32 mouse cellular contexts compared by ENCODE assay signal in genomic region chr1:43247609-43248008, GRCm38 (mm10). TPM values are rescaled to one million over a fixed set of nuclear protein-coding genes. Genes with fewer than 3 reads are reported as not detected.
A peak's percentile ranks its signal among the peaks of the same experiment; 100 is the strongest.
DNase-seq lines count a peak whose midpoint lies in the region; ATAC-seq and TF ChIP-seq lines count a peak whose summit lies in the region.
"Had no signal": no experiment of that assay in that cellular context is flagged by ENCODE, and none has a peak within 500 bp of the region (broad histone marks: within the 10 kb centered on the region; RNA-seq: fewer than 3 reads in every experiment).

No protein-coding gene starts in this region.

- H3K27me3 ChIP-seq in heart, adult 2 months (ENCODE audit: control insufficient read depth, insufficient read depth, low read length): no peaks in the 10 kb centered on the region
- H3K27me3 ChIP-seq in heart, embryonic 10.5 days (ENCODE audit: insufficient read depth, poor library complexity, severe bottlenecking): no peaks in the 10 kb centered on the region
- H3K27me3 ChIP-seq in heart, embryonic 15.5 days: no peaks in the 10 kb centered on the region
- H3K27me3 ChIP-seq in thymus, adult 2 months (ENCODE audit: control insufficient read depth, insufficient read depth, low read length): no peaks in the 10 kb centered on the region
- H3K27me3 ChIP-seq: liver, embryonic 12.5 days; megakaryocyte, embryonic 14.5 days had no signal

- H3K4me3 ChIP-seq in heart, adult 2 months: no peak overlapping the region
- H3K4me3 ChIP-seq in heart, embryonic 10.5 days: no peak overlapping the region
- H3K4me3 ChIP-seq in heart, embryonic 15.5 days: no peak overlapping the region
- H3K4me3 ChIP-seq in thymus, adult 2 months (ENCODE audit: control insufficient read depth, insufficient read depth, low read length): no peak overlapping the region
- H3K4me3 ChIP-seq: erythroblast, embryonic 14.5 days; gastrocnemius, adult 2 months; layer of hippocampus, adult 2 months; liver, embryonic 12.5 days; megakaryocyte, embryonic 14.5 days had no signal

- TF ChIP-seq EP300 in heart, adult 2 months (IDR thresholded peaks at IDR 0.05; ENCODE audit: insufficient read depth, low read depth, low read length): peak; percentile 91

- DNase-seq in heart, adult 2 months: peak; percentile 30 to 76
- DNase-seq in heart, embryonic 10.5 days (ENCODE audit: low spot score): peak; percentile 94
- peak; percentile 64 for DNase-seq in heart, postnatal 4 days
- DNase-seq in T-cell, adult 2 months (ENCODE audit: low spot score): no peak
- DNase-seq in adrenal gland, postnatal 10 days: no peak
- DNase-seq in thymus, adult 2 months: no peak
- DNase-seq: adrenal gland, postnatal 36 days; cerebellum, adult 18-20 months; cerebellum, postnatal 10 days; gastrocnemius, adult 2 months; gastrocnemius, postnatal 36 days; kidney, adult 11 months; kidney, postnatal 36 days; left cerebral cortex, postnatal 4 days; liver, postnatal 0 days; lung, postnatal 4 days; midbrain, embryonic 14.5 days; right cerebral cortex, adult 18-20 months; right cerebral cortex, postnatal 4 days; thymus, adult 18-20 months; thymus, postnatal 36 days had no signal

- TF ChIP-seq POLR2A in heart, adult 2 months (IDR thresholded peaks at IDR 0.05; ENCODE audit: insufficient read depth, low read depth, low read length): peak; percentile 23; the same call in 1 of the 2 replicates
- no peak for TF ChIP-seq POLR2A in thymus, adult 2 months (IDR thresholded peaks at IDR 0.05; ENCODE audit: control insufficient read depth, extremely low read depth, insufficient read depth, low read length, poor library complexity)

- H3K4me2 ChIP-seq in heart, embryonic 15.5 days: no peak overlapping the region
- H3K4me2 ChIP-seq: hindbrain, embryonic 14.5 days; liver, embryonic 12.5 days had no signal

- TF ChIP-seq CTCF in heart, adult 2 months (IDR thresholded peaks at IDR 0.05): no peak
- no peak for TF ChIP-seq CTCF in thymus, adult 2 months (IDR thresholded peaks at IDR 0.05; ENCODE audit: borderline replicate concordance, control insufficient read depth, extremely low read depth, insufficient read depth, low read length, poor library complexity)

- H3K9me3 ChIP-seq in heart, embryonic 10.5 days: no peaks in the 10 kb centered on the region
- no peaks in the 10 kb centered on the region for H3K9me3 ChIP-seq in heart, embryonic 15.5 days (replicated peaks)
- H3K9me3 ChIP-seq: liver, embryonic 12.5 days had no signal

- intact Hi-C loops in heart, adult 2 months (cut with DNase I): no loop called here

- H3K9ac ChIP-seq in heart, adult 2 months (ENCODE audit: low read depth, low read length): no peak overlapping the region
- H3K9ac ChIP-seq in heart, embryonic 15.5 days: no peak overlapping the region
- H3K9ac ChIP-seq: hindbrain, embryonic 14.5 days; liver, embryonic 12.5 days; liver, postnatal 0 days had no signal

- H3K27ac ChIP-seq in heart, adult 2 months: peak overlapping the region; percentile 78
- 0 out of 2 replicates have a peak overlapping the region, but pooled peaks have one; percentile 62 for H3K27ac ChIP-seq in heart, embryonic 10.5 days
- peak overlapping the region; percentile 86 for H3K27ac ChIP-seq in heart, embryonic 15.5 days
- no peak overlapping the region for H3K27ac ChIP-seq in thymus, adult 2 months (ENCODE audit: control insufficient read depth, insufficient read depth, low read length)
- H3K27ac ChIP-seq: gastrocnemius, adult 2 months; hindbrain, embryonic 14.5 days; layer of hippocampus, adult 2 months; liver, embryonic 12.5 days; stomach, postnatal 0 days had no signal

- WGBS in heart, adult 2 months: 45% methylated on average over 1 of the region's 1 CpGs
- WGBS in heart, embryonic 10.5 days: 24% methylated on average over 1 of the region's 1 CpGs
- WGBS in heart, embryonic 15.5 days: 28% methylated on average over 1 of the region's 1 CpGs
- 92% methylated on average over 1 of the region's 1 CpGs for WGBS in thymus, adult 2 months

- peaks cover 10% of the 10 kb centered on the region for H3K36me3 ChIP-seq in heart, adult 2 months (ENCODE audit: control insufficient read depth, insufficient read depth, low read length)
- no peaks in the 10 kb centered on the region for H3K36me3 ChIP-seq in heart, embryonic 10.5 days
- no peaks in the 10 kb centered on the region for H3K36me3 ChIP-seq in heart, embryonic 15.5 days
- no peaks in the 10 kb centered on the region for H3K36me3 ChIP-seq in thymus, adult 2 months (ENCODE audit: control insufficient read depth, insufficient read depth, low read length)
- H3K36me3 ChIP-seq: liver, embryonic 12.5 days had no signal

- no peaks in the 10 kb centered on the region for H3K79me2 ChIP-seq in heart, adult 2 months (replicated peaks; ENCODE audit: control insufficient read depth, insufficient read depth, low read length)

- ATAC-seq in heart, embryonic 15.5 days (replicated peaks; ENCODE audit: insufficient number of reproducible peaks, insufficient read depth, low FRiP score, low read depth): peak; percentile 95
- ATAC-seq: CD4-positive, CD25-positive, alpha-beta regulatory T cell, adult 4 months; forebrain, embryonic 16.5 days; inflammation-experienced regulatory T-cells, adult 6 months; liver, embryonic 12.5 days; liver, postnatal 0 days had no signal

- peaks cover 3% of the 10 kb centered on the region; the same call in 1 of the 2 replicates for H3K4me1 ChIP-seq in heart, adult 2 months (ENCODE audit: control insufficient read depth, insufficient read depth, low read length)
- peaks cover 25% of the 10 kb centered on the region for H3K4me1 ChIP-seq in heart, embryonic 10.5 days
- H3K4me1 ChIP-seq in heart, embryonic 15.5 days (replicated peaks): peaks cover 36% of the 10 kb centered on the region
- no peaks in the 10 kb centered on the region for H3K4me1 ChIP-seq in thymus, adult 2 months (replicated peaks; ENCODE audit: control insufficient read depth, insufficient read depth, low read length)
- H3K4me1 ChIP-seq: liver, embryonic 12.5 days; megakaryocyte, embryonic 14.5 days had no signal

RNA-seq across cellular contexts. Expression of gene Fhl2, which starts 50.8 kb away (rescaled TPM):
- total RNA-seq in heart, adult 2 months (2021): 1,000 to 10,000 TPM; 1,721 to 1,764 TPM
- 1,853 and 3,161 TPM in 2 replicates for polyA plus RNA-seq in heart, adult 2 months (2012; rRNA removed)
- 112 and 178 TPM in 2 replicates for polyA plus RNA-seq in heart, embryonic 10.5 days (2016; fragmentation: Nextera tagmentation; extraction: Ambion mirVana)
- polyA plus RNA-seq in heart, embryonic 15.5 days (2015; fragmentation: Nextera tagmentation; extraction: Ambion mirVana): 298 and 363 TPM in 2 replicates
- total RNA-seq in heart, postnatal 4 days (2021): 1,000 to 10,000 TPM; 1,103 to 1,257 TPM
- total RNA-seq in adrenal gland, postnatal 10 days (2021): 10 to 100 TPM; 16.3 to 20.8 TPM
- polyA plus RNA-seq in thymus, adult 2 months (2012; rRNA removed): 5.5 and 58.9 TPM in 2 replicates
- total RNA-seq: hematopoietic stem cell, adult 5-6 weeks had no signal
- polyA plus RNA-seq: erythroblast, embryonic 14.5 days had no signal

Comparison
In these comparisons a context has a peak if more than half of its experiments do, and no peak if none do; other contexts are left out.
1. DNase-seq: peak in heart, adult 2 months (2 of 2), heart, embryonic 10.5 days (single experiment) and heart, postnatal 4 days (single experiment); none in T-cell, adult 2 months (single experiment), adrenal gland, postnatal 10 days (single experiment) and thymus, adult 2 months (single experiment).